Mouse (Mus musculus) retina, embryonic 14.5 days (tissue): ENCODE measurements around the gene March2.

Experiments used
- DNase-seq: peaks from one replicate; pipeline ENCODE4 v3.0.0-alpha.2; 2015; ENCODE audit warnings: low spot score

March2 gene

GRCm38 (mm10) chr17:33717982-33718381 is 488 bp downstream of the March2 start:
- no peak for DNase-seq

DNA sequence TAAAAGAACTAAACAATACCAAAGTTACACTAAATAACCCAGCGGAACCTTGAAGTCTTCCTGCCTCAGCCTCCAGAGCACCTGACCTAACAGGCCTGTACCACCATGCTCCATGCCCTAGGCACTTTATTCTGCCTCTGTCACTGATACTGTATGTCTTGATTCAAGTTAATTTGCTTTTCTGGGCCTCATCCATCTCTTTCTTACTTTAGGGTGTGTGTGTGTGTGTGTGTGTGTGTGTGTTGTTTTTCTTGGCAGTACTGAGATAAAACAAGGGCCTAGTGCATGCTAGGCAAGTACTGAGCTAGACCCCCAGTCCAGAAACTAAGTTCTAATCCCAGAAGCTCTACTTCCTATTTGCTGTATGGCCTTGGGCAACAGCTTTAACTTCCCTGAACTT is 1.2 kb downstream of the March2 start:
- no peak for DNase-seq

DNA sequence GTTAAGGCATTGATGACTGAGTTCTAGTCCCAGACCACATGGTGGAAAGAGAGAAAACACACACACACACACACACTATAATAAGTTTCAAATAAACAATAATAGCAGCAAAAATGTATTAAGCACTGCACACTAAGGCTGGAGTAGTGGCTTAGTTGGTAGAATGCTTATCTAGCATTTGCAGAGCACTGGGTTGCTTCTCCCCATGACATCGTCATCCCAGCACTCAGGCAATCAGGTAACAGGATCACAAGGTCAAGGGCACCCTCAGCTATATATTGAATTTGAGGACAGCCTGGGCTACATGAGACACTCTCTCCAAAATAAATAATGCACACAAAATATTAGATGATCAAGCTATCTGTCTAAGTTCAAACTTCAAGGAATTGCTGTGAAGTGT is 3.7 kb downstream of the March2 start:
- DNase-seq = no peak

DNA sequence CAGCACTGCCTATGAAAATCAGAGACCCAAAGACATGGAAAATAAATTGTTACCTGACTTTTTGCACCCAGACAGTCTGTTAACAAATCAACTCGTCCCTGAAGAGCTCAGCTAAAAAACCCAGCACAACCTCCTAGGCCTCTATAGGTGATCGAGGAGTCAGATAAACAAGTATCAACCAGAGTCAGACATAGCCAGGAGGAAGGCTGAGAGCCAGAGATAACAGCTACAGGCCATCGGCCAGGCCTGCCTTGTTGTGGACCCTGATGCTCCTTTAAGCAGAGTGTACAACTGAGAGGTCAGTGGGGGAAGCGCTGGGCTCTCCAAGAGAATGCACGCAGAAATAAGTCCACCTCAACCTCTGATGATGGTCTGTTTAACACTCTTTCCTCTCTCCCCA is 5.2 kb downstream of the March2 start:
- DNase-seq = no peak

- no peak for DNase-seq
Observed at GRCm38 (mm10) chr17:33709834-33710233, 8.6 kb downstream of the March2 start.

DNA sequence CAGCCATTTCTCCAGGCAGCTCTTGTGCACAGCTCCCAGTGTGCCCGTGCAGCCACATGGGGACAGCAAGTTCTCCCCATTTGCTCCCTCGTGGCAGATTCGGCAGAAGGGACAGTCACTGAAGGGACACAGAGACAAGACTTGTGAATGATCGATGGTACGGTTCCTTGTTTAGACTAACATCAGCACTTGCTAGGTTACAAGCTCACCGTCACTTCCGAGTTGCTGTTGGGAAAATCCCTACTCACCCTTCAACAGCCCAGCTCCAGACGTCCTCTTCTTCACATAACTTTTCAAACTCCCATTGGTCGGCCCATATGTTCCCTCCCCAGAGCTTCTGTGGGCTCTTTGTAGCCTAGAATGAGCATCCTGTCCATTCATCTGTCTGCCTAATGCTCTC is 15.4 kb downstream of the March2 start:
- DNase-seq = no peak

DNA sequence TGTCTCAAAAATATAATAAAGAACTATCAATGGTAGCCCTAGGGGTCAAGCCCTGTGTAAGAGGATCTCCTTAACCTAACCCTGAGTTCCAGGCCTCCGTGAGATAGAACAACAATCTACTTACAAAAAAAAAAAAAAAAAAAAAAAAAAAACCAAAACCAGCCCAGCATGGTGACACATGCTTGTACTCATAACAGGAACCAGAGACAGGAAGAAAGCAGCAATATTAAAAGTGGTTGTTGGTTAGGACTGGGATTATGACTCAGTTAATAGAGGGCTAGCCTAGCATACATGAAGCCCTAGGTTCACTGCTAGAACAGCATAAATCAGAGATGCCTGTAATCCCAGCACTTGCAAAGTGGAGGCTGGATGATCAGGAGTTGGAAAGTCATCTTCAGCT is 16.3 kb downstream of the March2 start:
- DNase-seq = no peak

- DNase-seq = no peak
Observed at GRCm38 (mm10) chr17:33695471-33695870, 23.0 kb downstream of the March2 start.

- no peak for DNase-seq
Observed at GRCm38 (mm10) chr17:33686760-33687159, 31.7 kb downstream of the March2 start, which contains the start of gene Hnrnpm. Gene Hnrnpm (minus strand): TSS chr17:33686860.

- peak; percentile 98 for DNase-seq
Observed at GRCm38 (mm10) chr17:33685249-33685653, 33.2 kb downstream of the March2 start.

GRCm38 (mm10) chr17:33684671-33685231 is 33.7 kb downstream of the March2 start:
- peak; percentile 81 for DNase-seq

GRCm38 (mm10) chr17:33681767-33682166 is 36.7 kb downstream of the March2 start:
- DNase-seq = no peak

GRCm38 (mm10) chr17:33678771-33679170 is 39.7 kb downstream of the March2 start:
- DNase-seq = no peak

GRCm38 (mm10) chr17:33676086-33676485 is 42.4 kb downstream of the March2 start:
- DNase-seq = no peak

GRCm38 (mm10) chr17:33675452-33675851 is 43.0 kb downstream of the March2 start:
- DNase-seq = no peak

GRCm38 (mm10) chr17:33673837-33674236 is 44.6 kb downstream of the March2 start:
- DNase-seq = no peak

GRCm38 (mm10) chr17:33669681-33670080 is 48.8 kb downstream of the March2 start:
- no peak for DNase-seq

- DNase-seq = no peak
Observed at GRCm38 (mm10) chr17:33666813-33667212, 51.7 kb downstream of the March2 start.

DNA sequence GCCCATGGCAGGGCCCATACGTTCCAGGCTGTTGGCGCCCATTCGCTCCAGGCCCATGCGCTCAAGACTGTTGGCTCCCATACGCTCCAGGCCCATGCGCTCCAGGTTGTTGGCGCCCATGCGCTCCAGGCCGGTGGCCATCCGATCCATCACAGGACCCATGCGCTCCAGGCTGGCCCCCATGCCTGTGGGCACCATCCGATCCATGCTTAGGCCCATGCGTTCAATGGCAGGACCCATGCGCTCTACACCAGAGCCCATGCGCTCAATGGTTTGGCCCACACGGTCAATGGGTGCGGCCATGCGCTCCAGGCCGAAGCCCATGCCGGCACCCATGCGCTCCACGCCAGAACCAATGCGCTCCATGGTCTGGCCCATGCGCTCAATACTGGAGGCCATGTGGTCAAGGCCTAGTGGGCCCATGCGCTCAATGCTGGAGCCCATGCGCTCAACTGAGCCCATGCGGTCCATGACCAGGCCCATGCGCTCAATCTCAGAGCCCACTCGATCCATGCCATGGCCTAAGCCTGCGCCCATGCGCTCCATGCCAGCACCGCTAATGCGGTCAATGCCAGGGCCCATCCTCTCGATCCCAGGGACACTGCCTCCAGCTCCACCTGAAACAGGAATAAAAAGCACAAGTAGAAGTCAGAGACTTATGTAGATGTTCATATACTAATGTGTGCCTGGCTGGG is 68.5 kb downstream of the March2 start:
- DNase-seq = no peak

DNA sequence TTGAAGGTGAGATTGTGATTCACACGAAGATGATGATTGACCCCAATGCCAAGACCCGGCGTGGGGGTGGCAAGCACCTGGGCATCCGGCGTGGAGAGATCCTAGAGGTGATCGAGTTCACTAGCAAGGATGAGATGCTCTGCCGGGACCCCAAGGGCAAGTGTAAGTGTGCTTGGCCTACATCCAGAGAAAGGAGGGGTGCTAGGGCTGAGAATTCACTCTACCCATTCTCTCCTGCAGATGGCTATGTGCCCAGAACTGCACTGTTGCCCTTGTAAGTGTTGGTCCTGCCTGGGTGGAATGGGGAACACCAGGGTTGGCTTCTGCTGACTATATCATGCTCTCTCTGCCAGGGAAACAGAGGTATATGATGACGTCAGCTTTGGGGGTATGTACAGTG is 73.4 kb downstream of the March2 start:
- no peak for DNase-seq

GRCm38 (mm10) chr17:33644068-33644467 is 74.4 kb downstream of the March2 start:
- no peak for DNase-seq

DNA sequence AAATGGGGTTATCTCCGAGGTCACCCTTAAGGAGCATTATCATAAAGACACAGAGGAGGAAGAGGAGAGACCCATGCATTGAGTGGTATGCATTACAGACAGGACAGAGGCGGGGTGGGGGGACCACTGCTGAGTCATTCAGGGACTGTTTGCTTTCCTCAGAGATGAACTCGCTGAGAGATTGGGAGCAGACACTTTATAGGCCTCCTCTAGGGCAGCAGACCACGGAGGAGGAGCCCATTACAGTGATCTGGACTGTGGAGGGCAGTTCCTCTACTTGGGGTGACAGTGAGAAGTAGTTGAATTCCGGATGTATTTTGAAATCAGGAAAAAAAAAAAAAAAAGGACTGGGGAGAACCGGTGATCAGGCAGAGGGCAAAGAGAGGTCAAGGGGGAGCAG is 78.7 kb downstream of the March2 start:
- DNase-seq = no peak

DNA sequence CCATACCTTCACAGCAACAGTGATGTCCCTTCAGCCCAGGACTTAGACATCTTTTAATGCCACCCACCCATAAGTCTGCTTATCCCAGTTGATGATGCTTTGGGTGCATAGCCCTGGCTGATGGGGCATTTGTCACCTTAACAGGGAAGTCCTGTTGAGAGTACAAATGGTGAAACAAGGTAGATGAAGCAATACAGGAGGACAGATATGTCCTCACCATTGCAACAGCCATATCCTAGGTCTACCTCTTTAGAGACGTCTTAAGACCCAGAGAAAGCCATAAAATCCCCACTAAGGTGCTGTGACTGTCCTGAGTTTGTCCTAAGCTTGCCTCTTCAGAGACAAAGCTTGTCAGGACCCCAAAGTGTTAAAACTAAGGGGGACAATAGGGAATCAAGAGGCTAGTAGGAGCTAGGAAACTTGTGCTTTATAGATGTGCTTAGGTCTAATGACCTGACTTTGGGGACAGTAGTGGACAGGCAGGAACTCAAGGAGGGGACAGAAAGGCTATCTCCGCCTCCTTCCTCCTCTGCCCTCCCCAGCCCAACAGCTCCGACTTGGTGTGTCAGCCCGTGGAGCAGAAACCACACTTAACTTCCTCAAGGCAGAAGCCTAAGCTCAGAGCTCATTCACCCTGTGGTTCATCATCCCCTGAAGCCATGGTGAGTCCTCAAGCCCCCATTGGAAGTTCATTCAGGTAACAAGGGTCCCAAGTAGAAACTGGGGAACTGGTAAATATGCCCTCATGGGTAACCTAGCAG is 80.8 kb downstream of the March2 start, which contains the start of gene Pram1:
Gene Pram1, plus strand, starts transcription at position 541 of the 761 bp plus-strand sequence.
- no peak for DNase-seq
